Mouse (Mus musculus): ENCODE data around the gene Olfr19. TPM values are rescaled to one million over a fixed set of nuclear protein-coding genes. Genes with fewer than 3 reads are reported as not detected.
"Not testable (repeated sequence)": the region's sequence is repeated elsewhere in the genome, so short reads cannot be mapped to it uniquely, and the experiment has no call there.

Olfr19 gene
- not detected in 2 replicates for polyA plus RNA-seq (2015; fragmentation: Nextera tagmentation; extraction: Ambion mirVana)

- DNase-seq (ENCODE audit: low spot score) (no peak), ATAC-seq (no peak)
- WGBS, result 63% methylated on average over 2 of the region's 2 CpGs
- no peaks in the 10 kb centered on the region for H3K4me1 ChIP-seq (ENCODE audit: insufficient read depth, low read depth, low read length)
- TF ChIP-seq EP300 (IDR thresholded peaks at IDR 0.05) (no peak), CTCF (IDR thresholded peaks at IDR 0.05) (no peak)
- H3K9ac ChIP-seq (replicated peaks; ENCODE audit: low read depth), result no peak within 1 kb of the TSS
- H3K27ac ChIP-seq (ENCODE audit: low read length), result no peak within 1 kb of the TSS
- H3K4me2 ChIP-seq (replicated peaks; ENCODE audit: low read depth, low read length), result no peak within 1 kb of the TSS
- H3K9me3 ChIP-seq (ENCODE audit: low read length), result no peaks in the 10 kb centered on the region
- no peaks in the 10 kb centered on the region for H3K27me3 ChIP-seq (replicated peaks; ENCODE audit: insufficient read depth, low read length)
- no peak within 1 kb of the TSS for H3K4me3 ChIP-seq (ENCODE audit: low read depth, low read length)
- no peaks in the 10 kb centered on the region for H3K36me3 ChIP-seq (ENCODE audit: insufficient read depth, low read length)
These were observed at the start of gene Olfr19 for GRCm38 (mm10) chr16:16676305-16676704. Gene Olfr19 (minus strand): TSS chr16:16676405.

- TF ChIP-seq CTCF (IDR thresholded peaks at IDR 0.05), result no peak
- TF ChIP-seq EP300 (IDR thresholded peaks at IDR 0.05), result no peak
These were observed 8.8 kb upstream of the Olfr19 start for GRCm38 (mm10) chr16:16684975-16685374.

GRCm38 (mm10) chr16:16684053-16684452 is 7.8 kb upstream of the Olfr19 start:
- TF ChIP-seq CTCF (IDR thresholded peaks at IDR 0.05), result no peak
- TF ChIP-seq EP300 (IDR thresholded peaks at IDR 0.05), result no peak
- ATAC-seq (no peak), DNase-seq (ENCODE audit: low spot score) (no peak)

More at GRCm38 (mm10) chr16:16684975-16685374, 8.8 kb upstream of the Olfr19 start:
- Histone ChIP-seq H3K36me3 (ENCODE audit: insufficient read depth, low read length) (no peaks in the 10 kb centered on the region), H3K27ac (ENCODE audit: low read length) (no peak overlapping the region), H3K9ac (replicated peaks; ENCODE audit: low read depth) (no peak overlapping the region), H3K4me1 (ENCODE audit: insufficient read depth, low read depth, low read length) (no peaks in the 10 kb centered on the region), H3K9me3 (ENCODE audit: low read length) (no peaks in the 10 kb centered on the region), H3K4me3 (ENCODE audit: low read depth, low read length) (no peak overlapping the region), H3K4me2 (replicated peaks; ENCODE audit: low read depth, low read length) (no peak overlapping the region), H3K27me3 (replicated peaks; ENCODE audit: insufficient read depth, low read length) (no peaks in the 10 kb centered on the region)
- ATAC-seq (no peak), DNase-seq (ENCODE audit: low spot score) (no peak)
- WGBS, result 71% methylated on average over 3 of the region's 3 CpGs

GRCm38 (mm10) chr16:16664994-16665393 is 11.2 kb downstream of the Olfr19 start:
- H3K4me1 ChIP-seq (ENCODE audit: insufficient read depth, low read depth, low read length), result no peaks in the 10 kb centered on the region
- no peaks in the 10 kb centered on the region for H3K27me3 ChIP-seq (replicated peaks; ENCODE audit: insufficient read depth, low read length)
- H3K4me2 ChIP-seq (replicated peaks; ENCODE audit: low read depth, low read length), result no peak overlapping the region
- no peaks in the 10 kb centered on the region for H3K36me3 ChIP-seq (ENCODE audit: insufficient read depth, low read length)
- ATAC-seq (no peak), DNase-seq (ENCODE audit: low spot score) (no peak)
- no peaks in the 10 kb centered on the region for H3K9me3 ChIP-seq (ENCODE audit: low read length)
- H3K27ac ChIP-seq (ENCODE audit: low read length), result no peak overlapping the region
- TF ChIP-seq EP300 (IDR thresholded peaks at IDR 0.05) (no peak), CTCF (IDR thresholded peaks at IDR 0.05) (no peak)
- H3K9ac ChIP-seq (replicated peaks; ENCODE audit: low read depth), result no peak overlapping the region
- 74% methylated on average over 4 of the region's 4 CpGs for WGBS
- no peak overlapping the region for H3K4me3 ChIP-seq (ENCODE audit: low read depth, low read length)

More at GRCm38 (mm10) chr16:16684053-16684452, 7.8 kb upstream of the Olfr19 start:
- 72% methylated on average over 2 of the region's 2 CpGs for WGBS
- Histone ChIP-seq H3K9ac (replicated peaks; ENCODE audit: low read depth) (no peak overlapping the region), H3K4me3 (ENCODE audit: low read depth, low read length) (no peak overlapping the region), H3K27ac (ENCODE audit: low read length) (no peak overlapping the region), H3K4me1 (ENCODE audit: insufficient read depth, low read depth, low read length) (no peaks in the 10 kb centered on the region), H3K27me3 (replicated peaks; ENCODE audit: insufficient read depth, low read length) (no peaks in the 10 kb centered on the region), H3K4me2 (replicated peaks; ENCODE audit: low read depth, low read length) (no peak overlapping the region), H3K36me3 (ENCODE audit: insufficient read depth, low read length) (no peaks in the 10 kb centered on the region), H3K9me3 (ENCODE audit: low read length) (no peaks in the 10 kb centered on the region)

- not testable (repeated sequence) for H3K9ac ChIP-seq (replicated peaks; ENCODE audit: low read depth); H3K36me3 ChIP-seq (ENCODE audit: insufficient read depth, low read length)
These were observed 11.7 kb downstream of the Olfr19 start for GRCm38 (mm10) chr16:16664516-16664915.

GRCm38 (mm10) chr16:16645148-16645547 is 31.1 kb downstream of the Olfr19 start:
- WGBS, result 66% methylated on average over 1 of the region's 1 CpGs
- no peaks in the 10 kb centered on the region for H3K27me3 ChIP-seq (replicated peaks; ENCODE audit: insufficient read depth, low read length)
- H3K4me1 ChIP-seq (ENCODE audit: insufficient read depth, low read depth, low read length), result no peaks in the 10 kb centered on the region
- ATAC-seq (no peak), DNase-seq (ENCODE audit: low spot score) (no peak)
- TF ChIP-seq EP300 (IDR thresholded peaks at IDR 0.05) (no peak), CTCF (IDR thresholded peaks at IDR 0.05) (no peak)
- no peak overlapping the region for H3K4me3 ChIP-seq (ENCODE audit: low read depth, low read length)
- H3K9ac ChIP-seq (replicated peaks; ENCODE audit: low read depth), result no peak overlapping the region
- H3K36me3 ChIP-seq (ENCODE audit: insufficient read depth, low read length), result no peaks in the 10 kb centered on the region
- H3K4me2 ChIP-seq (replicated peaks; ENCODE audit: low read depth, low read length), result no peak overlapping the region
- H3K9me3 ChIP-seq (ENCODE audit: low read length), result no peaks in the 10 kb centered on the region
- H3K27ac ChIP-seq (ENCODE audit: low read length), result no peak overlapping the region

More at GRCm38 (mm10) chr16:16664516-16664915, 11.7 kb downstream of the Olfr19 start:
- not testable (repeated sequence) for H3K9me3 ChIP-seq (ENCODE audit: low read length); ATAC-seq; H3K27me3 ChIP-seq (replicated peaks; ENCODE audit: insufficient read depth, low read length); DNase-seq (ENCODE audit: low spot score); H3K4me2 ChIP-seq (replicated peaks; ENCODE audit: low read depth, low read length); H3K4me1 ChIP-seq (ENCODE audit: insufficient read depth, low read depth, low read length); H3K27ac ChIP-seq (ENCODE audit: low read length); H3K4me3 ChIP-seq (ENCODE audit: low read depth, low read length)

GRCm38 (mm10) chr16:16633730-16634129 is 42.5 kb downstream of the Olfr19 start:
- DNase-seq (ENCODE audit: low spot score) (no peak), ATAC-seq (no peak)
- TF ChIP-seq CTCF (IDR thresholded peaks at IDR 0.05) (no peak), EP300 (IDR thresholded peaks at IDR 0.05) (no peak)
- H3K4me2 ChIP-seq (replicated peaks; ENCODE audit: low read depth, low read length), result no peak overlapping the region
- no peak overlapping the region for H3K27ac ChIP-seq (ENCODE audit: low read length)
- H3K9me3 ChIP-seq (ENCODE audit: low read length), result no peaks in the 10 kb centered on the region; the same call in 1 of the 2 replicates
- no peaks in the 10 kb centered on the region for H3K36me3 ChIP-seq (ENCODE audit: insufficient read depth, low read length)
- no peak overlapping the region for H3K9ac ChIP-seq (replicated peaks; ENCODE audit: low read depth)
- no peaks in the 10 kb centered on the region for H3K27me3 ChIP-seq (replicated peaks; ENCODE audit: insufficient read depth, low read length)
- H3K4me1 ChIP-seq (ENCODE audit: insufficient read depth, low read depth, low read length), result no peaks in the 10 kb centered on the region
- H3K4me3 ChIP-seq (ENCODE audit: low read depth, low read length), result no peak overlapping the region

Other genes with a start within 250 kb of the Olfr19 start
- gene Fgd4, start 75.9 kb downstream of the Olfr19 start, polyA plus RNA-seq (2015; fragmentation: Nextera tagmentation; extraction: Ambion mirVana), result 4.0 and 4.6 TPM in 2 replicates
- 13.0 and 14.1 TPM in 2 replicates for gene Spag6l, start 153.1 kb upstream of the Olfr19 start, polyA plus RNA-seq (2015; fragmentation: Nextera tagmentation; extraction: Ambion mirVana)
- gene Igll1, start 187.6 kb upstream of the Olfr19 start, polyA plus RNA-seq (2015; fragmentation: Nextera tagmentation; extraction: Ambion mirVana), result 0.60 and 1.0 TPM in 2 replicates
- 51.0 and 51.7 TPM in 2 replicates for gene Top3b, start 194.3 kb upstream of the Olfr19 start, polyA plus RNA-seq (2015; fragmentation: Nextera tagmentation; extraction: Ambion mirVana)
- gene Vpreb1, start 194.4 kb upstream of the Olfr19 start, polyA plus RNA-seq (2015; fragmentation: Nextera tagmentation; extraction: Ambion mirVana), result 2.2 and 2.3 TPM in 2 replicates
- 24.9 and 26.8 TPM in 2 replicates for gene Ppm1f, start 220.1 kb upstream of the Olfr19 start, polyA plus RNA-seq (2015; fragmentation: Nextera tagmentation; extraction: Ambion mirVana)

Measured in lung, postnatal 0 days (tissue).